Mouse (Mus musculus) layer of hippocampus, adult 9-10 months (tissue): Measurements from ENCODE around the gene Foxg1.
A peak's percentile ranks its signal among the peaks of the same experiment; 100 is the strongest.

ENCODE experiments used
- DNase-seq: peaks from one replicate; pipeline ENCODE4 v3.0.0; 2022; ENCODE audit warnings: low spot score

Foxg1 gene

DNA sequence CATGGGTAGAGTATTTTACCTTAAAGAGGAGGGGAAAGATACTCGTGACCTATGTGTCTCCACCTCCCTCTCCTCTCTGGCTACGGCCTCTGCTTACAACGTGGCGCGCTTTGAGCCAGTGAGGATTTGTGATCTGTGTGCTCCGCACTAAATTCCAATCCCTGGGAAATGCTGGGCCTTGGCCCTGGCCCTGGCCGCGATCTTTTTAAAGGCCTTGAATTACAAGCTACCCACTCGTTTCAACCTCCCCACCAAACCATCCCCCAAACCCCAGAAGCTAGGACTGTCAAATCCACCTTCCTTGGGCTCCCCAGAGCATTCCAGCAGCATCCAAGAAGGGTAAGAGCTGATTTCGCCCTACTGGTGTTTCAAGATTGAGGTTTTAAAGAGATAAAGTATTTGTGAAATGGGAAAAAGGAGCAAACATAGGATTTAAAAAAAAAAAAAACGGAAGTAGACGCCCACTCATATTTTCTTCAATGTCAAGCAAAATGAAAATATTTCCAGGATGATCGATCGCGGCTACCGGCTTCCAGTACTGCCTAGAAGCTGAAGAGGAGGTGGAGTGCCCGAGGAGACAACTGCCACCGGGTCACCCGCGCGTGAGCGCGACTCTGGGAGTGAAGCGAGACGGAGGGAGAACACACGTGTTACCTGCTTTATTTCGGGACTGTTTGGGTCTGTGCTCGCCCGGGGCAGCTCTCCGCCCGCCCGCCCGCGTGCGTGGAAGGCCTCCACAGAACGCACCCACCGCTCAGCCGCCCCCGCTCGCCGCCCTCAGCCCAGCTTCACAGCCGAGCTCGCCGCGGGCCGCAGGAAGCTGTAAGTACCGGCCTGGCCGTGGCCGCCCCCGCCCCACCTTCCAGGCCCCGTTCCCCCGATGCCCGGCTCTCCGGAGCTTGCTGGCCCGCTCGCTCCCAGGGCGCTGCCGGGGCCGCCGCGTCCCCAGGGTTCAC, at the start of gene Foxg1:
Gene Foxg1 (plus strand): TSS at position 96 of the 956 bp plus-strand sequence.
- no peak for DNase-seq

GRCm38 (mm10) chr12:49349697-49350096, 32.8 kb upstream of the Foxg1 start:
- DNase-seq, result no peak

DNA sequence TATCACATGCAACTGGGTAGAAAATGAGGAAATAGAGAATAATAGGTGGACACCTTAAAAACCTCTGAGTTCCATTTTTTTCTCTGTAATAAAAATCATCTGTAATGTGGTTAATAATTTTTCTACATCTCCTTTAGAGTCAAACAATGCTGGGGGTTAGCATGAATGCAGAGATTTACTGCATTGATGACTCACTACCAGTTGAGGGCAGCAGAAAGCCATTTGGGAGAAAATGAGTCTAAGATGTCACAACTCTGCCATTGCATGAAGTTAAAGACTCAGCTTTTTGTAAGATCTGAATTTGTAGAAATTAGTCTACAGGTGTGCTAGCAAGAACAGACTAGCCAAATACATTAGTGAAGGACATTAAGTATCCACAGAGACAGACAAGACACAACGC, 13.5 kb upstream of the Foxg1 start:
- DNase-seq, result no peak

DNA sequence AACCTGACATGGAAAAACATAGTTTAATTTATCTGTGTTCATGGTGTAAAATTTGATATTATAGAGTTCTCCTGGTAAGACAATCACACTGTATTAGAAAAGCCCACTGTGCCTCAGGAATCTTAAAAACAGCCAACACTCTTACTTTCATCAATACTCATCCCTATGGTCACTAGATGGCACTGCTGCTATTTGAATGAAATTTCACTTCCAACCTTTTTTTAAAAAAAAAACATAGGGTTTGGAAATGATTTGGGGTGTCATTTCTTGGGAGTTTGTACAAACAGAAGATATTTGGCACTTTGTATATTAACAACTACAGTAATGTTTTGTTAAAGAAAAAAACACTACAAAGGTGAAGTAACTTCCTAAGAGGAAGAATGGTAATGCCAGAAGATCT, 10.3 kb upstream of the Foxg1 start:
- DNase-seq, result peak; percentile 37

GRCm38 (mm10) chr12:49373176-49373575, 9.3 kb upstream of the Foxg1 start:
- no peak for DNase-seq

GRCm38 (mm10) chr12:49373821-49374605, 8.4 kb upstream of the Foxg1 start:
- DNase-seq, result peak; percentile 4

- DNase-seq, result peak; percentile 59
Measured at GRCm38 (mm10) chr12:49374606-49374995, 7.9 kb upstream of the Foxg1 start.

DNA sequence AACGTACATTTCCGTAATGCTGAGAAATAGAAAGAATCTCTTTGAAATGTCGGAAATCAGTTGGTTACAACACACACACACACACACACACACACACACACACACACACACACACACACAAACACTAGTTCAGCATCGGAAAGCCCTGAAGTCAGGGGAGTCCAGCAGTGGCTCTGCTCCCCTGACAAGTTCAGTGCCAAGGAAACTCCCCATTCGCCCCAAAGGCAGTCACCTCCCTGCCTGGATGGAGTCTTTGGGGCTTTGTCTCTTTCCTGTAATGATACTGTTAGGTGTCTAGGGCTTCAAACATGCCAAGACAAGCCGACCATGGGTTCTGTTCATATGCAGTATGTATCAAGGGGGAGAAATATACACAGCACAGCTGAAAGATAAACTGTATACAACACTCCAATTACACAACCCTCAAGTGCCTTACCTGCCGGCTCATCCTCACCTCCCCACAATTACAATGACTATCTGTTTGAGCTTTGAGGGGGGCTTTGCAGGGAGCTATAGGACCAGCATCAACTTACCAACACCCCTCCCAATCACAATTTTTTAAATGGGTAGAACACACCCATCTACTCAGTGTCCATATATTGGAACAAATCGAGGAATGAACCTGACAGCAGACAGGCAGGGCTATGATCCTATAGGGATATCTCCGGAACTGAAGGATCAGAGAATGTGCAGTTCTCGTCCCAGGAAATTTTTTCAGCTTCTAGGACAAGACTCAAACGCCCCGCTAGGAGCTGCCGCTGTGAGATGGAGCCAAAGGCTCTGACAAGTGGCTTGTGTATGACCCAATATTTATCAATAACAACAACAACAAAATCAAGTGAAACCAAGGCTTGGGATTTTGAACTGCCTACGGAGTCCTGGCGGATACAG, 6.8 kb upstream of the Foxg1 start:
- DNase-seq, result peak; percentile 3

DNA sequence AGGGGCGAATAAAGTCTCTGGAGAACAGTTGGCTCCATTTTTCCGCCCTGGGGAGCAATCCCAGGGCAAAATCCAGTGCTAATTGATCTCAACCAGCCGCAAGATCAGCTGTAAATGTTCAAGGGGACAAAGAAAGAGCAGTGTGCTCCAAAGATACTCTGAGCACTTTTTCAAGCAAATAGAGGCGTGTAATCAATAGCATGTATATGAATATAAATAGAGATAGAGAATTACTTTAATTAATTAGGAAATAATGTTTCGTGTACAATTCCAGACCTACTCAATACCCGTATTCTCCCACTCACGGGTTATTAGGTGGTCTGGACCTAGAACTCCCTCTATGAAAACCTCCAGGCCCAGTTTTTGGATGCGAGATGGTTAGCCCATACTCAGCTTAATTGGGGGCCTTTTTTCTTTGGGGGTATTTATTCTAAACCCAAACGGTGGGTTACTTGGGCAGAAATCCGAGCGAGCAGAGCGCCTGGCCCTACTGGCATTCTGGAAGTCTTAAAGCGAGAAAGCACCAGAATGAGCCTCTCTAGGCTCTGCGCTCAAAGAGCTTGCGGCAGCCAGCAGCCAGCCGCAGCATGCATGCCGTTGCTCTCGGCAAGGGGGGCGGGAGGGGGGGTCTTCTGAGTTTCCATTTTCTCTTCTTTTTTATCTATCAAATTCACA, 6.0 kb upstream of the Foxg1 start:
- peak; percentile 18 for DNase-seq

GRCm38 (mm10) chr12:49377281-49377970, 5.0 kb upstream of the Foxg1 start:
- peak; percentile 25 for DNase-seq

GRCm38 (mm10) chr12:49378920-49379319, 3.5 kb upstream of the Foxg1 start:
- peak; percentile 20 for DNase-seq

DNA sequence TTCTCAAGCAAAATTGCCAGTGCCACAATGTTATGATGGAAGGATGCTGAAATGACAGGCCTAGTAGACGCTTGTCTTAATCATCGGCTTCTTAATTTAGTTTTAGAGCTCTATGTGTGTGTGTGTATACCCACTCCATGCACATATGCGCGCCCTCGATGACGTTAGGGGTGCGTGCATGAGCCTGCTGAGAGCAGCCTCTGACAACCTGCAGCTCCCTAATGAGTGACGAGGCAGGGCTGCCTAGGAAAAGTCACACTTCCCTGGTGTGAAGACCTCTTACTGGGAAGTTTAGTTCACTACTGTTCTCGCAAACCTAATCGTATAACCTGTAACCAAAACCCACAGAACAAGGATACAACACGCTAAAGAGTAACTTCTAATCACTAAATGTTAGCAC, 3.0 kb upstream of the Foxg1 start:
- DNase-seq, result peak; percentile 39

GRCm38 (mm10) chr12:49380442-49380841, 2.0 kb upstream of the Foxg1 start:
- DNase-seq, result peak; percentile 10

- DNase-seq, result peak; percentile 5
Measured at GRCm38 (mm10) chr12:49381031-49381525, 1.4 kb upstream of the Foxg1 start.

- DNase-seq, result no peak
Measured at GRCm38 (mm10) chr12:49381721-49382365, 617 bp upstream of the Foxg1 start.

DNA sequence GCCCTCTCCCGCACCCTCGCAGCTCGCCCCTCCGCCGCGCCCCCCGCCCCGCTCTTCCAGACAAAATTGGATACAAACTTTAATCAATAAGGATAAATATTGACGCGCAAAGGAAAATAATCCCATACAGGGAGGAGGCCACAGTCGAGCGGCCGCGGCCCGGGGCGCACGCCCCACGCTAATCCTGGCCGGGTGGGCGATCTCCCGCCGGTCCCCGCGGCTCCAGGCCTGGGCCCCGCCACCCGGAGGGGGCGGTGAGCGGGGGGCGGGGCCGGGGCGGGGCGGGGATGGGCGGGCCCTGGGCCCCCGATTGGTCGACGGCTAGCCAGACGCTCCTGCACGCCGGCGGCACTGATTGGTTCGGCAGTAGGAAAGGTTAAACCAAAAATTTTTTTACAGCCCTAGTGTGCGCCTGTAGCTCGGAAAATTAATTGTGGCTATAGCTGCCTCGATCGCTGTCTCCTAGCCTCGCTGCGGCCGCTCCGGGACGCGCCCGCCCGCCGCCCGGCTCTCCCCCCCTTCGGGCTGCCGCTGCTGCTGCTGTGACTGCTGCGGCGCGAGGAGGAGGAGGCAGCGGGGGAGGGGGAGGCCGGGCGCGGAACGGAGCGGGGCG, 1.2 kb downstream of the Foxg1 start:
- DNase-seq, result no peak

DNA sequence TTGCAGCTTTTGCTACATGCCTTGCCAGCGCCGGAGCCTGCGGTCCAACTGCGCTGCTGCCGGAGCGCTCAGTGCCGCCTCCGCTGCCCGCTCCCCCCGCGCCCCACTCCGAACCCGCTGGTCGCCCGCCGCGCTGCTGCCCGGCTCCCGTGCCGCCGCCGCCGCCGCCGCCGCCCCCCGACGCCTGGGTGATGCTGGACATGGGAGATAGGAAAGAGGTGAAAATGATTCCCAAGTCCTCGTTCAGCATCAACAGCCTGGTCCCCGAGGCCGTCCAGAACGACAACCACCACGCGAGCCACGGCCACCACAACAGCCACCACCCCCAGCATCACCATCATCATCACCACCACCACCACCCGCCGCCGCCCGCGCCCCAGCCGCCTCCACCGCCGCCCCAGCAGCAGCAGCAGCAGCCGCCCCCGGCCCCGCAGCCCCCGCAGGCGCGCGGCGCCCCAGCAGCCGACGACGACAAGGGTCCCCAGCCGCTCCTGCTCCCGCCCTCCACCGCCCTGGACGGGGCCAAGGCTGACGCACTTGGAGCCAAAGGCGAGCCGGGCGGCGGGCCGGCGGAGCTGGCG, 1.9 kb downstream of the Foxg1 start:
- no peak for DNase-seq

- DNase-seq, result peak; percentile 0
Measured at GRCm38 (mm10) chr12:49384876-49385630, 2.6 kb downstream of the Foxg1 start, which contains the start of gene Gm43517. Gm43517 (plus strand) TSS chr12:49385174.
